Mouse (Mus musculus): ENCODE data around the gene Ntf3.

GRCm38 (mm10) chr6:126163861-126164755 lies 2.6 kb downstream of the Ntf3 start:
- TF ChIP-seq POLR2A (IDR thresholded peaks at IDR 0.05; ENCODE audit: control insufficient read depth, low read depth, low read length) (no peak), CTCF (IDR thresholded peaks at IDR 0.05; ENCODE audit: control insufficient read depth, insufficient read depth, insufficient replicate concordance, low read depth, low read length) (no peak)
